Mouse (Mus musculus) olfactory bulb, adult 2 months (tissue): ENCODE measurements around the gene Schip1.

Experiments
- CTCF ChIP-seq: fragments of 200-500 bp; IDR thresholded peaks from 2 replicates; pipeline ENCODE4 v1.5.1; 2012; ENCODE audit warnings: low read depth, mild to moderate bottlenecking, low read length, moderate library complexity; ENCODE audit not compliant: insufficient read depth
- POLR2A ChIP-seq: fragments of 200-500 bp; IDR thresholded peaks from 2 replicates; pipeline ENCODE4 v1.6.1; 2012; ENCODE audit warnings: mild to moderate bottlenecking, low read depth, low read length, moderate library complexity; ENCODE audit not compliant: insufficient read depth

- TF ChIP-seq CTCF (no peak), POLR2A (no peak)
These were observed 175.3 kb downstream of the Schip1 start for GRCm38 (mm10) chr3:68239887-68240286.
